Mouse (Mus musculus): ENCODE measurements around the gene Hibadh.

The Hibadh gene

GRCm38 (mm10) chr6:52502986-52503385 is 137.2 kb downstream of the Hibadh start:
- no peak for DNase-seq (ENCODE audit: low read depth, low spot score)

GRCm38 (mm10) chr6:52501479-52501878 is 138.7 kb downstream of the Hibadh start:
- DNase-seq (ENCODE audit: low read depth, low spot score) = no peak

All from WW6 (cell line).